Mouse (Mus musculus): ENCODE results near the gene Vgll2. TPM values are rescaled to one million over a fixed set of nuclear protein-coding genes. Genes with fewer than 3 reads are reported as not detected.

The Vgll2 gene
- total RNA-seq, 4 experiments from 2014 or later, result not detected

Small RNA genes within 50 kb of the gene (microRNA-seq; reads per million reads assigned to microRNA genes)
- gene Gm24084, result 0 reads per million in 2 experiments

Other genes with a start within 250 kb of the Vgll2 start
- not detected for gene Ros1, start 172.7 kb downstream of the Vgll2 start, total RNA-seq (2022)
- gene Dcbld1, start 211.1 kb downstream of the Vgll2 start, total RNA-seq (2022), result 1 to 10 TPM; 6.4 to 8.4 (median 7.3) TPM